17 mouse cellular contexts compared by ENCODE assay signal in the genomic region with DNA sequence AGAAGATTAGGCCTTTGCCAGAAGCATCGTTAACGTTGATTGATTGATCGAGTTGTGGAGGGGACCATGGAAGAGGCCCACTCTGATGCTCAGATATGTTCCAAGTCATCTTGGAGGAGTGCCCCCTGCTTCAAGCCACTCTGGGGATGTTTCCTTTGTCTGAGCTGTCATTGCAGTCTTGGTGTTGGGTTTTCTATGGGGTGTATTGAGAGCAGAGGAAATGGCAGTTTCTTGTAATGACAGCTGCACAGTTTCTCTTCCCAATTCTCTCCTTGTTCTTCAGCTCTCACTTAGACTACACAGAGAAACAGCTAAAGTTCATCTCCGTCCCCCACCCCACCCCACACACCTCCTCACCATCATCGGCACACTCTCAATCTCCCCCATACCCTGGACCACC.
"Had no signal": no experiment of that assay in that cellular context is flagged by ENCODE, and none has a peak within 500 bp of the region (broad histone marks: within the 10 kb centered on the region; RNA-seq: fewer than 3 reads in every experiment).

No protein-coding gene starts in this region.

- ATAC-seq: intestine, postnatal 0 days; liver, postnatal 0 days; midbrain, embryonic 15.5 days had no signal

- H3K9ac ChIP-seq: liver, embryonic 14.5 days; liver, postnatal 0 days; midbrain, embryonic 12.5 days; midbrain, embryonic 15.5 days; neural tube, embryonic 12.5 days; neural tube, embryonic 15.5 days had no signal

- H3K4me3 ChIP-seq: left cerebral cortex, adult 2 months; midbrain, embryonic 12.5 days; midbrain, embryonic 15.5 days; neural tube, embryonic 12.5 days; neural tube, embryonic 15.5 days had no signal

- H3K9me3 ChIP-seq: midbrain, embryonic 12.5 days; midbrain, embryonic 15.5 days; neural tube, embryonic 12.5 days; neural tube, embryonic 15.5 days had no signal

- H3K4me2 ChIP-seq: midbrain, embryonic 12.5 days; midbrain, embryonic 15.5 days; neural tube, embryonic 12.5 days; neural tube, embryonic 15.5 days had no signal

- H3K4me1 ChIP-seq: midbrain, embryonic 12.5 days; midbrain, embryonic 15.5 days; neural tube, embryonic 12.5 days had no signal

- DNase-seq: kidney, adult 2 months; kidney, postnatal 36 days; layer of hippocampus, postnatal 36 days; liver, postnatal 0 days; right cerebral cortex, adult 18-20 months; right cerebral cortex, postnatal 14 days; right cerebral cortex, postnatal 4 days; thymus, adult 18-20 months; thymus, postnatal 36 days had no signal

- H3K36me3 ChIP-seq: midbrain, embryonic 12.5 days; midbrain, embryonic 15.5 days had no signal

- H3K27me3 ChIP-seq: midbrain, embryonic 12.5 days; midbrain, embryonic 15.5 days; neural tube, embryonic 12.5 days; neural tube, embryonic 15.5 days had no signal

- H3K27ac ChIP-seq: kidney, postnatal 0 days; left cerebral cortex, adult 2 months; liver, embryonic 14.5 days; midbrain, embryonic 12.5 days; midbrain, embryonic 15.5 days; neural tube, embryonic 12.5 days; neural tube, embryonic 15.5 days had no signal
